Mouse (Mus musculus) heart, embryonic 14.5 days (tissue): ENCODE results near the gene Mpi. TPM values are rescaled to one million over a fixed set of nuclear protein-coding genes. Genes with fewer than 3 reads are reported as not detected.

Experiments
- ATAC-seq: fragments of 200-750 bp; cut with Nextera tagmentation; 2 replicates; pipeline ENCODE4 v1.8.0; 2017; ENCODE audit warnings: low read depth, moderate TSS enrichment; ENCODE audit not compliant: insufficient number of reproducible peaks, insufficient read depth, low FRiP score
- H3K27ac ChIP-seq, 2 experiments: fragments of 200-500 bp in 1 of 2; fragments of 300-500 bp in 1 of 2; sonication (generic) in 1 of 2; replicated peaks in 1 of 2; 2 replicates each; pipeline ENCODE4 v1.5.1; 2012 to 2014; ENCODE audit warnings: low read depth in 2 of 2, low read length in 2 of 2, control low read depth in 1 of 2, mild to moderate bottlenecking in 1 of 2, mixed read lengths in 1 of 2; ENCODE audit not compliant: control insufficient read depth in 1 of 2, insufficient read depth in 1 of 2
- H3K27me3 ChIP-seq: fragments of 300-500 bp; sonication (generic); 2 replicates; pipeline ENCODE4 v1.6.1; 2014; ENCODE audit warnings: mild to moderate bottlenecking, low read length, control low read depth; ENCODE audit not compliant: control insufficient read depth, insufficient read depth
- H3K36me3 ChIP-seq: fragments of 300-500 bp; sonication (generic); 2 replicates; pipeline ENCODE4 v1.6.1; 2014; ENCODE audit warnings: mild to moderate bottlenecking, control low read depth, low read length, mixed read lengths; ENCODE audit not compliant: control insufficient read depth, insufficient read depth
- H3K4me1 ChIP-seq, 2 experiments: fragments of 200-500 bp in 1 of 2; fragments of 300-500 bp in 1 of 2; sonication (generic) in 1 of 2; 2 replicates each; pipeline ENCODE4 v1.6.1; 2012 to 2014; ENCODE audit warnings: low read length in 2 of 2, control low read depth in 1 of 2, mixed read lengths in 1 of 2; ENCODE audit not compliant: control insufficient read depth in 2 of 2, insufficient read depth in 2 of 2
- H3K4me2 ChIP-seq: fragments of 300-500 bp; sonication (generic); 2 replicates; pipeline ENCODE4 v1.6.1; 2014; ENCODE audit warnings: mild to moderate bottlenecking, low read length
- H3K4me3 ChIP-seq, 2 experiments: fragments of 200-500 bp in 1 of 2; fragments of 300-500 bp in 1 of 2; sonication (generic) in 1 of 2; 2 replicates each; pipeline ENCODE4 v1.5.1; 2012 to 2014; ENCODE audit warnings: low read length in 2 of 2, mild to moderate bottlenecking in 2 of 2, control low read depth in 1 of 2, low read depth in 1 of 2, moderate library complexity in 1 of 2; ENCODE audit not compliant: control insufficient read depth in 1 of 2, insufficient read depth in 1 of 2
- H3K9ac ChIP-seq: fragments of 300-500 bp; sonication (generic); 2 replicates; pipeline ENCODE4 v1.6.1; 2014; ENCODE audit warnings: mild to moderate bottlenecking, low read length
- H3K9me3 ChIP-seq: fragments of 300-500 bp; sonication (generic); 2 replicates; pipeline ENCODE4 v1.6.1; 2016; ENCODE audit warnings: low read length, control low read depth; ENCODE audit not compliant: control insufficient read depth
- WGBS: fragments of 180-500 bp; shearing (Covaris S2); extraction: QIAGEN DNeasy Blood & Tissue Kit; methylation state at CpG from one replicate; pipeline ENCODE4 v1.1.7; 2014; 5-methylcytosine and 5-hydroxymethylcytosine counted together
- polyA plus RNA-seq: library from polyadenylated mRNA; unstranded; fragments of >200 nt; fragmentation: Nextera tagmentation; extraction: Ambion mirVana; gene quantifications from 2 replicates; pipeline ENCODE4 v1.2.1, GENCODE M21; 2014

The Mpi gene
- polyA plus RNA-seq, 1 experiment from 2014 or later = 69.2 TPM

DNA sequence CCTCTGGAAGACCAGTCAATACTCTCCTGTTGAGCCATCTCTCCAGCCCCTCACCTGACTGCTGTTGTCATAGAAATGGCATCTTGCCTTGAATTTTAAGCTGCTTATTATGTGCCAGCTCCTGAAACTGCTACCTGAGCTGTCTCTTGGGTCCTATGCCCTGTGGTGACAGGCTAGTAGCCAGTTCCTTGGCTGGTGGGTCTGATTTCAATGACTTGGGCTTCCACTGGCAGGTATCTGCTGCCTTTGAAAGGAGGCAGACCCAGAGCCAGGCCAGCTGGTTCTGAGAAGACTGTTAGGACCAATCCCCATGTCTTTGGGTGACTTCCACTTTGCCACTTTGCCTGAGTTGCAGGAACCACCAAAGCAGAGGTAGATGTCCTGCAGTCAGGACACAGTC is 21.8 kb upstream of the Mpi start:
- H3K4me3 ChIP-seq = no peak overlapping the region
- peaks cover 0 to 2% of the 10 kb centered on the region in 2 experiments; a peak in 1 of 4 replicates for H3K4me1 ChIP-seq
- ATAC-seq = no peak
- H3K9ac ChIP-seq = no peak overlapping the region
- no peak overlapping the region for H3K4me2 ChIP-seq
- H3K36me3 ChIP-seq = peaks cover 24% of the 10 kb centered on the region
- H3K9me3 ChIP-seq = no peaks in the 10 kb centered on the region
- no peak overlapping the region for H3K27ac ChIP-seq
- H3K27me3 ChIP-seq = no peaks in the 10 kb centered on the region

DNA sequence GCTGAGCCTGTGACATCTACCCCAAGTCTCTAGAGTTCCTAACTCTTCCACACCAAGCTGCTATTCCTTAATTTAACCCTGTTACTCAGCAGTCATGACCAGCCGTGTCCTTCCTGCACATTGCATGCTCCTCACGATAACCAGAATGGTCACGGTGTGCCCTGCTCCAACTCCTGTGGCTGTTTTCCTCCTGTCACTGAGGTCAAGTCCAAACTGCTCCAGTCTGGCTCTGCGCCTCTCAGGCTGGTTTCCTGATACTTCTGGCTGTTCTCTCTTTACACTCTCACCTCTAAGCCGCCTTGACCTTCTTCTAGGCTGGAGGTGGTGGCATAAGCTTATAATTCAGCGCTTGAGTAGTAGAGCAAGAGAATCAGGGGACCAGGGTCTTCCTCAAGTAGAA is 15.9 kb upstream of the Mpi start:
- H3K4me1 ChIP-seq = peaks cover 5 to 8% of the 10 kb centered on the region in 2 experiments; a peak in 3 of 4 replicates
- no peaks in the 10 kb centered on the region for H3K9me3 ChIP-seq
- H3K4me3 ChIP-seq = no peak overlapping the region
- H3K9ac ChIP-seq = no peak overlapping the region
- H3K27me3 ChIP-seq = no peaks in the 10 kb centered on the region
- no peak overlapping the region for H3K27ac ChIP-seq
- peaks cover 17% of the 10 kb centered on the region for H3K36me3 ChIP-seq
- no peak for ATAC-seq
- WGBS = 83% methylated on average over 6 of the region's 6 CpGs
- H3K4me2 ChIP-seq = no peak overlapping the region

DNA sequence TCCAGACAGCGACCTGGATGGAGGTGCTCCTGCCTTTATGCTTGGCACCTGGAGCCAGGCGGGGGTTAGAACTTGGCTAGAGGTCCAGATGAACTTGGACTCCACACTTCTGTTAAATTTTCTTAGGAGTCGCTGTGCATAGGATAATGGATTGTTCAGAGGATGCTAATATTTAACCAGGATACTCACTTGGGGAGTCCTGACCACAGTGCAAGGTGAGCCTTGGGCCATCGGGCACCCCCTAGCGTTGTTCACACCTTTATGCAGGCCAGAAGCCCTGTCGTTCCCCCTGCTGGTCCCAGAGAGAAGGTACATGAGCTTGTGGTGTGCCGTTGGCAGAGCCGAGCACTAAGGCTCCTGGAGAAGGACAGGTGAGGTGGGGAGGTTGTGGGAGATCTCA is 14.3 kb upstream of the Mpi start:
- H3K27ac ChIP-seq = no peak overlapping the region
- no peaks in the 10 kb centered on the region for H3K27me3 ChIP-seq
- no peak for ATAC-seq
- peaks cover 17% of the 10 kb centered on the region for H3K36me3 ChIP-seq
- WGBS = 57% methylated on average over 8 of the region's 8 CpGs
- peaks cover 8 to 21% of the 10 kb centered on the region in 2 experiments for H3K4me1 ChIP-seq
- no peak overlapping the region for H3K4me3 ChIP-seq
- no peak overlapping the region for H3K4me2 ChIP-seq
- no peaks in the 10 kb centered on the region for H3K9me3 ChIP-seq
- H3K9ac ChIP-seq = no peak overlapping the region

- Histone ChIP-seq H3K9ac (0 out of 2 replicates have a peak overlapping the region, but pooled peaks have one; percentile 8), H3K27me3 (no peaks in the 10 kb centered on the region), H3K4me1 (peaks cover 11 to 28% of the 10 kb centered on the region in 2 experiments), H3K4me2 (no peak overlapping the region), H3K4me3 (no peak overlapping the region), H3K36me3 (peaks cover 17% of the 10 kb centered on the region), H3K9me3 (no peaks in the 10 kb centered on the region), H3K27ac (peak overlapping the region in 1 of 2 experiments; percentile 30; a peak in 1 of 4 replicates)
- ATAC-seq = no peak
- 40% methylated on average over 10 of the region's 10 CpGs for WGBS
Observed at GRCm38 (mm10) chr9:57565741-57566221, 13.2 kb upstream of the Mpi start.

GRCm38 (mm10) chr9:57564609-57565008 is 12.0 kb upstream of the Mpi start:
- Histone ChIP-seq H3K27me3 (no peaks in the 10 kb centered on the region), H3K36me3 (peaks cover 17% of the 10 kb centered on the region), H3K9ac (no peak overlapping the region), H3K4me2 (no peak overlapping the region), H3K9me3 (no peaks in the 10 kb centered on the region), H3K27ac (no peak overlapping the region), H3K4me1 (peaks cover 11 to 33% of the 10 kb centered on the region in 2 experiments), H3K4me3 (no peak overlapping the region)
- 89% methylated on average over 6 of the region's 6 CpGs for WGBS
- ATAC-seq = no peak

DNA sequence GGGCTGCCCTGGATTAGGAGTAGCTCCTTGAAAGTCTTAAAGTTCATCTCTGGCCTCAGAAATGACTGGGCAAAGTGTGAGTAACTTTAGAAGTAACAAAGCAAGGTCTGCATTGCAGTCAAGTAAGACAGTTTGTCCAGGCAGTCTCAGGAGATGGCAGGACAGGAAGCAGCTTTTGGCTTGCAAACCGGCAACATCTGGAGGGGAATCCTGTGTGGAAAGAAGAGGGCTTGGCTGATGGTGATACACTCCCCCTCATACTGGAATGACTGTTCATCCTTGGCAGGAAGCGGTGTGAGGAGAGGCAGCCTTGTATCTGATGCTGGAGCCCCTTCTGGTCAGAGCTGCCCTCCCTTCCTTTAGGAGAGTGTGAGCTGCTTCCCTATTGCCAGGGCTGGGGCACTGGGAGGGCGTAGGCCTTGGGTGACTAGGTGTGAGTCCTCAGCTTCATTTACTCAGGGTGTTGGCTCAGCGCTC is 10.4 kb upstream of the Mpi start:
- Histone ChIP-seq H3K9ac (peak overlapping the region; percentile 46; the same call in 1 of the 2 replicates), H3K4me3 (no peak overlapping the region), H3K9me3 (no peaks in the 10 kb centered on the region), H3K4me2 (peak overlapping the region; percentile 36; the same call in 1 of the 2 replicates), H3K27ac (peak overlapping the region; percentile 44 to 51; a peak in 3 of 4 replicates), H3K36me3 (peaks cover 3% of the 10 kb centered on the region; the same call in 1 of the 2 replicates), H3K27me3 (no peaks in the 10 kb centered on the region), H3K4me1 (peaks cover 11 to 33% of the 10 kb centered on the region in 2 experiments)
- ATAC-seq = no peak
- WGBS = 55% methylated on average over 4 of the region's 4 CpGs

DNA sequence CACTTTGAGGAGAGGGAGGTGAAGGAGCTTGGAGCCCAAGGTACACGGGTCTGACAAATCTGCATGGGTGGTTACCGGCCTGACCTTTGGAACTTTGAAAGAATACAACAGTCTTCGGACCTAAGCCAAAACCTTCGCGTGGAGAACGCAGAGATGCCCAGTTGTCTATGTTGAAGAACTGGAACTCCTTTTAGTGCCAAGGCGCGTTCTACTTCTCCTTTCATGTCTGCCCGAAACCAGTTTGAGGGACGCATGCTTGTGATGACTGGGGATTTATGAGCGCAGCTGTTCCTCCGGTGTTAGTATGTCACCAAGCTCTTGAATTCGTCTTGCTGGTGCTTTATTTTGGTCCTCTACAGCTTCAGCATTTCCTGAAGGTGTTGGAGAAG is 9.1 kb upstream of the Mpi start:
- H3K36me3 ChIP-seq = no peaks in the 10 kb centered on the region
- H3K4me2 ChIP-seq = peak overlapping the region; percentile 95
- ATAC-seq = no peak
- peak overlapping the region; percentile 64 to 97; a peak in 3 of 4 replicates for H3K4me3 ChIP-seq
- H3K9ac ChIP-seq = peak overlapping the region; percentile 73
- 78% methylated on average over 13 of the region's 13 CpGs for WGBS
- H3K27ac ChIP-seq = no peak overlapping the region
- H3K9me3 ChIP-seq = no peaks in the 10 kb centered on the region
- no peaks in the 10 kb centered on the region for H3K27me3 ChIP-seq
- peaks cover 11 to 33% of the 10 kb centered on the region in 2 experiments for H3K4me1 ChIP-seq
